ENCODE assay signal across 8 mouse cellular contexts in genomic region chr6:71909840-71910239, GRCm38 (mm10). TPM values are rescaled to one million over a fixed set of nuclear protein-coding genes. Genes with fewer than 3 reads are reported as not detected.
DNase-seq lines count a peak whose midpoint lies in the region; ATAC-seq and TF ChIP-seq lines count a peak whose summit lies in the region.

No protein-coding gene starts in this region.

- H3K4me3 ChIP-seq in lung, embryonic 16.5 days (ENCODE audit: low read length): peak overlapping the region; percentile 80
- no peak overlapping the region for H3K4me3 ChIP-seq in lung, adult 2 months (replicated peaks; ENCODE audit: extremely low read depth, low read depth, low read length)
- H3K4me3 ChIP-seq in hindbrain, embryonic 14.5 days (replicated peaks; ENCODE audit: low read length): peak overlapping the region; percentile 77
- H3K4me3 ChIP-seq in midbrain, embryonic 12.5 days: peak overlapping the region; percentile 79

- peaks cover 5% of the 10 kb centered on the region; the same call in 1 of the 2 replicates for H3K36me3 ChIP-seq in lung, embryonic 16.5 days (ENCODE audit: control insufficient read depth, insufficient read depth, low read length)
- H3K36me3 ChIP-seq in hindbrain, embryonic 14.5 days (replicated peaks; ENCODE audit: control insufficient read depth, insufficient read depth): peaks cover 46% of the 10 kb centered on the region
- peaks cover 35% of the 10 kb centered on the region for H3K36me3 ChIP-seq in midbrain, embryonic 12.5 days

- no peaks in the 10 kb centered on the region for H3K9me3 ChIP-seq in lung, embryonic 16.5 days (ENCODE audit: control insufficient read depth, low read length)
- no peaks in the 10 kb centered on the region for H3K9me3 ChIP-seq in hindbrain, embryonic 14.5 days (ENCODE audit: control insufficient read depth, low read length)
- H3K9me3 ChIP-seq in midbrain, embryonic 12.5 days: no peaks in the 10 kb centered on the region

- H3K4me2 ChIP-seq in lung, embryonic 16.5 days (ENCODE audit: low read depth, low read length): peak overlapping the region; percentile 57
- H3K4me2 ChIP-seq in hindbrain, embryonic 14.5 days (replicated peaks): peak overlapping the region; percentile 85
- H3K4me2 ChIP-seq in midbrain, embryonic 12.5 days (replicated peaks): peak overlapping the region; percentile 64

- H3K4me1 ChIP-seq in lung, embryonic 16.5 days (replicated peaks; ENCODE audit: control insufficient read depth, insufficient read depth, low read length): peaks cover 8% of the 10 kb centered on the region
- peaks cover 6% of the 10 kb centered on the region for H3K4me1 ChIP-seq in lung, adult 2 months (ENCODE audit: control insufficient read depth, insufficient read depth, low read length)
- peaks cover 14% of the 10 kb centered on the region; the same call in 1 of the 2 replicates for H3K4me1 ChIP-seq in hindbrain, embryonic 14.5 days (replicated peaks; ENCODE audit: control insufficient read depth, insufficient read depth, low read length)
- H3K4me1 ChIP-seq in midbrain, embryonic 12.5 days: peaks cover 9% of the 10 kb centered on the region; the same call in 1 of the 2 replicates

- no peak overlapping the region for H3K27ac ChIP-seq in lung, embryonic 16.5 days (ENCODE audit: low read length)
- no peak overlapping the region for H3K27ac ChIP-seq in hindbrain, embryonic 14.5 days
- H3K27ac ChIP-seq in midbrain, embryonic 12.5 days (replicated peaks): no peak overlapping the region

- no peak for TF ChIP-seq CTCF in lung, adult 2 months (IDR thresholded peaks at IDR 0.05; ENCODE audit: insufficient read depth, low read length)

- no peak overlapping the region; the same call in 1 of the 2 replicates for H3K9ac ChIP-seq in lung, embryonic 16.5 days (ENCODE audit: low read length)
- H3K9ac ChIP-seq in hindbrain, embryonic 14.5 days: 0 out of 2 replicates have a peak overlapping the region, but pooled peaks have one; percentile 74
- H3K9ac ChIP-seq in midbrain, embryonic 12.5 days (replicated peaks): no peak overlapping the region

- 66% methylated on average over 6 of the region's 6 CpGs for WGBS in lung, embryonic 16.5 days
- 60% methylated on average over 6 of the region's 6 CpGs for WGBS in lung, adult 2 months
- 83% methylated on average over 6 of the region's 6 CpGs for WGBS in hindbrain, embryonic 14.5 days
- WGBS in midbrain, embryonic 12.5 days: 88% methylated on average over 6 of the region's 6 CpGs

- no peak for DNase-seq in lung, adult 2 months
- DNase-seq in hindbrain, embryonic 14.5 days (ENCODE audit: low spot score): no peak
- no peak for DNase-seq in layer of hippocampus, adult 8-10 months (ENCODE audit: low spot score in 2 of 2)
- DNase-seq in layer of hippocampus, postnatal 36 days: no peak
- DNase-seq in thymus, postnatal 10 days (ENCODE audit: low spot score in 2 of 2): no peak

- no peak for TF ChIP-seq POLR2A in lung, adult 2 months (IDR thresholded peaks at IDR 0.05; ENCODE audit: borderline replicate concordance, extremely low read depth, low read depth, low read length)

- no peak for ATAC-seq in lung, embryonic 16.5 days (ENCODE audit: low read depth)
- peak; percentile 48 for ATAC-seq in activated CD4-positive, CD25-positive, alpha-beta regulatory T cell, adult 4 months
- ATAC-seq in hindbrain, embryonic 14.5 days (ENCODE audit: low FRiP score): no peak
- no peak for ATAC-seq in midbrain, embryonic 12.5 days (ENCODE audit: low FRiP score, low read depth)

- H3K27me3 ChIP-seq in lung, embryonic 16.5 days (ENCODE audit: control insufficient read depth, insufficient read depth, low read depth, low read length): no peaks in the 10 kb centered on the region
- no peaks in the 10 kb centered on the region for H3K27me3 ChIP-seq in hindbrain, embryonic 14.5 days (ENCODE audit: control insufficient read depth, insufficient read depth, low read length)
- no peaks in the 10 kb centered on the region for H3K27me3 ChIP-seq in midbrain, embryonic 12.5 days

RNA-seq across cellular contexts. Expression of gene Polr1a, which starts 1.0 kb away (rescaled TPM):
- polyA plus RNA-seq in lung, embryonic 16.5 days (2015; fragmentation: Nextera tagmentation; extraction: Ambion mirVana): 26.5 and 27.1 TPM in 2 replicates
- polyA plus RNA-seq in lung, adult 2 months (2012; rRNA removed): 9.7 and 11.6 TPM in 2 replicates
- polyA plus RNA-seq in activated CD4-positive, CD25-positive, alpha-beta regulatory T cell, adult 4 months (2017; shearing (Covaris generic)): 10 to 100 TPM; 17.5 to 24.8 TPM
- polyA plus RNA-seq in hindbrain, embryonic 14.5 days (2014; fragmentation: Nextera tagmentation; extraction: Ambion mirVana): 18.1 and 20.4 TPM in 2 replicates
- 32.8 and 34.2 TPM in 2 replicates for polyA plus RNA-seq in midbrain, embryonic 12.5 days (2016; fragmentation: Nextera tagmentation; extraction: Ambion mirVana)
- total RNA-seq in layer of hippocampus, adult 8-10 months (2022): 10 to 100 TPM; 31.5 to 41.4 (median 35.3) TPM
- total RNA-seq in layer of hippocampus, postnatal 36 days (2021): 10 to 100 TPM; 31.0 to 33.2 TPM

RNA-seq across cellular contexts. Expression of gene Ptcd3, which starts 1.3 kb away (rescaled TPM):
- 85.5 and 86.2 TPM in 2 replicates for polyA plus RNA-seq in lung, embryonic 16.5 days (2015; fragmentation: Nextera tagmentation; extraction: Ambion mirVana)
- 5.2 and 10.0 TPM in 2 replicates for polyA plus RNA-seq in lung, adult 2 months (2012; rRNA removed)
- 10 to 100 TPM; 67.5 to 69.8 TPM for polyA plus RNA-seq in activated CD4-positive, CD25-positive, alpha-beta regulatory T cell, adult 4 months (2017; shearing (Covaris generic))
- polyA plus RNA-seq in hindbrain, embryonic 14.5 days (2014; fragmentation: Nextera tagmentation; extraction: Ambion mirVana): 91.1 and 92.0 TPM in 2 replicates
- 112 and 119 TPM in 2 replicates for polyA plus RNA-seq in midbrain, embryonic 12.5 days (2016; fragmentation: Nextera tagmentation; extraction: Ambion mirVana)
- 10 to 100 TPM; 68.3 to 81.5 (median 73.6) TPM for total RNA-seq in layer of hippocampus, adult 8-10 months (2022)
- 10 to 100 TPM; 68.3 to 73.7 TPM for total RNA-seq in layer of hippocampus, postnatal 36 days (2021)
